Mouse (Mus musculus): Measurements from ENCODE around the gene Acsl5.

DNA sequence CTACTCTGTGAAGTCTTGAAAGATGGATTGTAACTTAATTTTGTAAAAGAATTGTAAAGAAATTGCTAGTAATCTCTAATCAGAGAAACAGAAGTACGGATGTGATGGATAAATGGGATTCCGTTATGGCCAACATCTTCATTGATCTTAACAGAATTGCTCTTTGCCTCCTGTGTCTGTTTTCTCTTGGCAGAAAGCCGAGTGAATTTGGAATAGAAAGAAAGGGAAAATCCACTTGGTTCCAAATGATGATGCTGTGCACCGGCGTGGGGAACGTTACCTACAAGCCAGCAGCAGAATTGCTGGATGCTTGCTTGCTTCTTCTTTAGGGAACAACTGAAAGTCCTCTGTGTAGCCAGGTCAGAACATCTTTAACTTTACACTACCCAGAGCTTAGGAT lies 88.8 kb downstream of the Acsl5 start:
- TF ChIP-seq EP300 (IDR thresholded peaks at IDR 0.05; ENCODE audit: low read depth): no peak
- TF ChIP-seq CTCF (IDR thresholded peaks at IDR 0.05; ENCODE audit: low read depth): no peak
